Mouse (Mus musculus): ENCODE measurements around the gene Hs3st2.

The Hs3st2 gene

DNA sequence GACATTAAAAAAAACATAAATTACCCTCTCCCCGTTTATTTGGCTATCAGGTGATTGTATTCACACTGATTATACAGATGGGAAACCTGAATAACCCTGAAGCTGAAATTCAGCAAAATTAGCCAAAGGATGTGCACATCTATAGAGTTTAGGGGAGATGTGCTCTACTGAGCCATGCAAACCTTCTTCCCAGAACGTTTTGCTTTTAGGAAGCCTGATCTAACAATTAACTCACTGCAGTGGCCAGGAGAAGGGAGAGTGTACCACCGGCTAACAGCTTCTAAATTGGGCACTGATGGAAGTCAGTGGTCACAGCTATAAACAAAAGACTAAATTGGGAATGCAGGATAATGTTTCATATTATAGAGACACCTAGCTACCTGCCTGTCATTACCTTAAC lies 66.4 kb downstream of the Hs3st2 start:
- no peak for DNase-seq (ENCODE audit: low spot score in 2 of 2)

DNA sequence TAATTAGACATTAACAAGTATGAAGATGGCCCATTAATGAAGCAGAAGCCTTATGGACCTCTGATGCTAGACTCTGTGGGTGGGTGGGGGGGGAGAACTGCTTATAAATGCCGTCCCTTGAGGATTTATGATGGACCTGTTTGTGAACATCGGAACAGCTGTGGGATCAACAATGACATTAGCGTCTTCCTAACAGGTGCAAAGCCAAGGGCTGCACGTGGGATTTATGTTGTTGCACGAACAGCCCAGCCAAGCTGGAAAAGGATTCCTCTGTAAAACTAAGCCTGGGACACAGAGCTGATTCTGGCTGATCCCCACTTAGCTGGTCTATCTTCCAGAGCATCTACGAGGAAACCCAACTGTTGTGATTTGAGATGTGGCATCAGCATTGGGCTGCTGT lies 69.0 kb downstream of the Hs3st2 start:
- DNase-seq (ENCODE audit: low spot score in 2 of 2) = no peak

DNA sequence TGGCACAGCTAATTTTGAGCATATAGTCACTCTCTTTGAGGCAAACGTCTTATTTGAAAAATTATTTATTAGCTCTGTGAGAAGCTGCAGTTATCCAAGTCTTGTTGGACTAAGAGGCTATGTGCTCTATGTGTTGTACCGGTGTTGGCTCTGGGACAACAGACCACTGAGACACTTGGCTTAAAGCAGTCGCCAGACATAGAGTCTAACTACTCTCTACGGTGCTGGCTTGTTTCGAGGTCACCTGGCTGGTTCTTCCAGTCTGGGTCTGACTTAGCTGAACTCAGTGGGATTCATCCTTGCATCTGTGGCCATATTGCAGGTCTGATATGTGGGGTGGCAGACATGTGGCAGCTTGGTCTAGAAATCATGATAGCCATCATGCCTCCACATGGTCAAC lies 72.8 kb downstream of the Hs3st2 start:
- no peak for DNase-seq (ENCODE audit: low spot score in 2 of 2)

DNA sequence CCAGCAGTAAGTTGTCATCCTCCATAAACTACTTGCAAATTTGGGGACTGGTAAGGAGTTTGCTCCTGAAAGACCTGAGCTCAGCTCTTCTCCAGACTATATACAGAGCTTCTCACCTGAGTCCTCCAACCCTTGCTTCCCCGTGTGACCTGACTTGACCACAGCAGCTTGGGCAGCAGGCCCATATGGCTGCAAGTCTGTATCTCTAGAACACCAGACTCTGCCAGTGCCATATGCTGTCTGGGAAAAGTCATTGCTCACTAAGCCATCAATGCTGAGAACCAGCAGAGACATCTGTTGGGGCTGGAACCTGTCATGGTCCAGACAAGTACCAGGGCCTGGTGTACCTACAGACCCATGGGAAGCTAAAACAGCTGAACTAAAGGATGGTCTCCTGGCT lies 73.5 kb downstream of the Hs3st2 start:
- DNase-seq (ENCODE audit: low spot score in 2 of 2) = no peak

DNA sequence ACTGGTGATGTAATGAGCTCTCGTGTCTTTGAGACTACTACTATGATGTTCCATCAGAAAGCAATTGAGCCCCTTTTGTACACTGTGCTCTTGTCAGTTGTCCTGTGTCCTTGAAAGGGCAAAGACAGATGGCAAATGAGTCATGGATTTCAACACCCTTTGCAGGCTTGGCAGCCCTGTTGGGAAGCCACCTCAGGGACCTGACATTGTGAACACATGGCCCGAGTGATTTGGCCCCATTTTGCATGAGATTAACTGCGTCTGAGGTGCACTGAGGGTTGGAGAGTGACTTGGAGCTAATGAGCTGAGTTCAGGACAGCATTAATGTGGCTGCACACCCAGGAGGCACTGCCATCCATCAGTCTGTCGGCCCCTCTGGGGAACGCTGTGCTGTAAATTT lies 74.7 kb downstream of the Hs3st2 start:
- DNase-seq (ENCODE audit: low spot score in 2 of 2) = no peak

DNA sequence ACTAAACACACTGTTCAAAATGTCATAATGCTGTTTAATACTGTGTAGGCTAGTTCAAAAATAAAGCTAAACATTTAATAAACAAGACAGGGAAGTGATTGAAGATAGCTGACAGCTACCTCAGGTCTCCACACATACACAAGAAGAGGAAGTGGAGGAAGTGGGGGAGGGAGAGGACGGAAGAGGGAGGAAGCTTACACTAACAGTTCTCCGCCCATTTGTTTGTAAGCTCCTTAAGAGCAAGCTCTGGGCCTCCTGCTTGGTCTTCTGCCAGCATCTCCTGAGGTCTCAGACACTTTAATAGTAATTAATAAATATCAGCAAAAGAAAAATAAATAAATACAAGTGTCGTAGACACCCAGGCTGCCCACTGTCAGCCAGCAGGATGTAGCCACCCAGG lies 77.8 kb downstream of the Hs3st2 start:
- DNase-seq (ENCODE audit: low spot score in 2 of 2) = no peak

DNA sequence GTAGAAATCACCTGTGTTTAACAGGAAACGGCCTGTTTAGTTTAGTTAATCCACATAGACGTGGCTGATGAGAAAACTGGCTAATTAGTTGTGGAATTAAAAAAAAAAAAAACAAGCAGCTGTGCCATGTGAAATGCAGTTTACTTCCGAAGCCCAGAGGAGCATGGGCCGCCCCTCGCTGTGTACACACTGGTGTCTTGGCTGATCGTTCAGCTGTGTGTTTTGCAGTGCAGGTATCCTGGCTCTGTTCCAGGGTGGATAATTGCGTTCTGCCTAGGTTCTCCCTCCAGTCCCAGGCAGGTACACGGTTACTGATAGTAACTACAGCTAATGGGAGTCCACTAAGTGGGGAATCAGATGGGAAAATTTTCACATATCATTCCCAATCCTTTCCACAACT lies 86.6 kb downstream of the Hs3st2 start:
- no peak for DNase-seq (ENCODE audit: low spot score in 2 of 2)

DNA sequence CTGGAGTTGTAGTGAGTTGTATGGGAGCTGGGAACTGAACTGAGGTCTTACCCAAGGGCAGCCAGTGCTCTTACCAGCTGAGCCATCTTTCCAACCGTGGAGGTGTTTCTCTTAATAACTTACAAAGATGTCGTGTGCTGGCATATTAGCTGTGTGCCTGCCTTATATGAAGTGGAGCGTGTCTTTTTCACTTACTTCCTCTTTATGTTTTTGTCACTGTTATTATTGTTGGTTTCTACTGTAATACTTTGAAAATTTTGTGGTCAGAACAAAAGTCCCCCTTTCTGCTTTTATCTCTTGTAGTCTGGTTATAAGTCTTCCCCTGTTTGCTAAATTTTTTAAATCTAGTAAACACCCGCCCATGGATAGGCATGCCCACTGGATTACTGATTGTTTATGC lies 88.4 kb downstream of the Hs3st2 start:
- no peak for DNase-seq (ENCODE audit: low spot score in 2 of 2)

DNA sequence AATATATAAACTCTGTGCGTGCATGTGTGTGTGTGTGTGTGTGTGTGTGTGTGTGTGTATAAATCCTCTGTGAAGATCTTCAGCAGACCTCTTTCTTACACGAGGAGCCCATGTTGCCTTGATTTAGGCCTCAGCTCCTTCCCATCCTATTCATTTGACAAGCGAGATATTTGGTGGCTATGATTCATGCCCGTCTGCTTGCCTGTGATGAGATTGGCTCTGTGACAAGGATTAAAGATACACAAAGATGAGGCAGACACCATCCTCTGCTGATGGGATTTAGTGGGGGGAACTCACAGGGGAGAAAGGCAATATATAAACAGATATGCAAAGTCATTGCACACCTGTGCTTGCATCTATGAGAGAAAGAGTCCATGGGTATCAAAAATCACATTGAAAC lies 92.9 kb downstream of the Hs3st2 start:
- DNase-seq (ENCODE audit: low spot score in 2 of 2) = no peak

DNA sequence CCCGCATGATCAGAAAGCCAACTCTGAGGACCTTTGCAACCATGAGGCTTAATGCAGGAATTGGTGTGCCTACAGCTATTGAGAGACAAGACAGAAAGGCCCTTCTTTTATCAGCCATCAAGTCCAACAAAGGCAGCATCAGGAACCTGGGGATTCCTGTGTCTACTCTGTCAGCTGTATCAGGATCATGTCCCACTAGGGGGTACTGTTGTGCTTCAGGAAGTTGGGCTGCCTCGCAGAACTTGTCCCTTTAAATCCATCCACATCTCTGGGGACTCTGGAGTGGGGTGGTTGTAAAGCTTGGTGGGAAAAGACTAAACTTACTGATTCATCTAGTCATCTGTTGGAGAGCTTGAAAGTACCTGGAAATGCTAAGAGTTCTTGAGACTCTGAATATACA lies 93.6 kb downstream of the Hs3st2 start:
- DNase-seq (ENCODE audit: low spot score in 2 of 2) = peak in 1 of 2 experiments; percentile 80

DNA sequence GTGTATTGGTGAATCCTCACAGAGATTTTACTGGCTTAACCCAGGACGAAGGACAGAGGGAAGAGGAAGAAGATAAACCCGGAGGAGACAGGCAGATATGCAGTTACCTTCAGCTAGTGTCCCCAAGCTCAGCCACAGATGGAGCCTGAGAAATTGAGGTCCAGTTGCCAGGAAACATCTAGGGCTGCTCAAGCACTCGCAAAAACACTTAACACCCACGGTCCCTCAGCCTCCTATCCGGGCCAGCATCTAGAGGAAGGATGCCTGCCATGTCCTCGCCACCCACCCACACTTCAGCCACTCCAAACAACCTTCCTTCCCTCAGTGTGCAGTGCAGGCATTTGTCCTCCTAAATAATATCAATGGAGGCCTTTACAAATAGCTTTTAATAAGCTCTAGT lies 95.6 kb downstream of the Hs3st2 start:
- DNase-seq (ENCODE audit: low spot score in 2 of 2) = peak; percentile 59 to 80

DNA sequence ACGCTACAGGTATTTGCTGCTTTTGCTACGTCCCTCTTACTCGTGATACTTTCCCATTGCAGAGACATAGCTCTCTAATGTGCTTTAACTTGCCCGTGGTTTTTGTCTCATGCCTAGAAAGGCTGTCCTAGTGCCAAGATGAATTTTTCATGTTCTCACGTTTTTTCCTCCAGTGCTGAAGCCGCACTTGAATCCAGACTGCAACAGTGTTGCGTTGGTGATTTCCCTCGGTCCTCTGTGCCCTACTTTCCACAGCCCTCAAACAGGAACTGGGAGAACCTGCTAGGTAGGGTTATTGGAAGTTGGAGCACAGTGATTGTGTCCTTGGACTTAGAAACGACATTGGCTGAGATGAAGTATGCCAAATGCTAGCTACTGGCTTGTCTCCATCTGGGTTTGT lies 97.7 kb downstream of the Hs3st2 start:
- DNase-seq (ENCODE audit: low spot score in 2 of 2) = peak in 1 of 2 experiments; percentile 32

DNA sequence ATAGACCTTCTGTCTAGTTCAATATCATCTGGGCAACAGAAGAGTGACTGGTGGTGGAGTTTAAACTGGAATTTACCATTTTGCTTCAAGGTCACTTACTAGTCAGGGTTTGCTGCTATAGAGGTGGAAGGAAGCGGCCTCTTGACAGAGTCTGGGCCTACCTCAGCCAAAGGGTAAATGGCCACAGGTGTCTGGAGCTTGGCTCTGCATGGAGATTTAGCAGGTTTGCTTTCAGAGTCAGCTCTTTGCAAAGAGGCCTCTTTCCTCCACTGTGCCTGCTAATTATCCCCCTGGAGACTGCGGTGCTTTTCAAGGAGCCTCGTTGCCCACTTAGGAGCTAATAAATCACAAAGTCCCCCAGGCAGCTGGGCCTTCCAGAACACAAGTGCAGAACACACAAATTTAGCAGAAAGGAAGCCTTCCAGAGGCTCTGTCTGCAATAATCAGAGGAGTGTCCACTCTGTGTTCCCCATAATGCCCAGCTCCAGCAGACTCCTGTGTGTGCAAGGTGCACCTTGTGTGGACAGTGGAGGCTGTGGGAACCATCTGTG lies 99.9 kb downstream of the Hs3st2 start:
- DNase-seq (ENCODE audit: low spot score in 2 of 2) = no peak

DNA sequence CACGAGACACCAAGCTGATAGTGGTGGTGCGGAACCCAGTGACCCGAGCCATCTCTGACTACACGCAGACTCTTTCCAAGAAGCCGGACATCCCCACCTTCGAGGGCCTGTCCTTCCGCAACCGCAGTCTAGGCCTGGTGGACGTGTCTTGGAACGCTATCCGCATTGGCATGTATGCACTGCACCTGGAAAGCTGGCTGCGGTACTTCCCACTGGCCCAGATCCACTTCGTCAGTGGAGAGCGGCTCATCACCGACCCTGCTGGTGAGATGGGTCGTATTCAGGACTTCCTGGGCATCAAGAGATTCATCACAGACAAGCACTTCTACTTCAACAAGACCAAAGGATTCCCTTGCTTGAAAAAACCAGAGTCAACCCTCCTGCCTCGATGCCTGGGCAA lies 108.9 kb downstream of the Hs3st2 start:
- no peak for DNase-seq (ENCODE audit: low spot score in 2 of 2)

DNA sequence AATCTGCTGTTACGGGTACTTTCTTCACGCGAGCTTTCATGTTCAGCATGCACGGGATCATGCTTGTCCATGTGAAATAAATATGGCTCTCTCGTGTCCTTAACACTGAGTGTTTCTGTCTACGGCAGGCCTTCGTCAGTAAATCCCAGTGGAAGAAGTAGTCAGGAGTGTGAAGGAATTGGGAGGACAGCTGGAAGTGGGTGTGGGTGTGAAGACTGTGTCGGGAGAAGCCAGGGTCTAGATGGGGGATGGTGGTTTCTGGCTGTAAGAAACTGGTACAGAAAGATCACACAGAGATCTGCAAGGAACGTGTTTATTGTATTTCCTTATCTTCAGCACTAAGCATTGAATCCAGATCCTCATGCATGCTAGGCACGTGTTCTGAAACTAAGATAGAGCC lies 110.0 kb downstream of the Hs3st2 start:
- peak; percentile 59 to 86 for DNase-seq (ENCODE audit: low spot score in 2 of 2)

DNA sequence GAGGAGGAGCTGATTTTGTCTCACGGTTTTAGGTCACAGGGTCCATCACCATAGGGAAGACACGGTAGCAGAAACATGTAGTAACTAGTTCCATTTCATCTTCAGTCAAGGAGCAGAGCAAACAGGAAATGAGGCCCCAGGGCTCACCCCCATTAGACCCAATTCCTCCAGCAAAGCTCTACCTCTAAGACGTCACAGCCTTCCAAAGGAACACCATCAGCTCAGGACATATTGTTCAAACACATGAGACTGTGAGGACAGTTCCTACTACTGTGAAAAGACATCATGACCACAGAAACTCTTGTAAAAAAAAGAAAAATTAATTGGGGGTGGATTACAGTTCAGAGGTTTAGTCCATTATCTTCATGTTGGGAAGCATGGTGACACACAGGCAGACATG lies 125.1 kb downstream of the Hs3st2 start:
- no peak for DNase-seq (ENCODE audit: low spot score in 2 of 2)

DNA sequence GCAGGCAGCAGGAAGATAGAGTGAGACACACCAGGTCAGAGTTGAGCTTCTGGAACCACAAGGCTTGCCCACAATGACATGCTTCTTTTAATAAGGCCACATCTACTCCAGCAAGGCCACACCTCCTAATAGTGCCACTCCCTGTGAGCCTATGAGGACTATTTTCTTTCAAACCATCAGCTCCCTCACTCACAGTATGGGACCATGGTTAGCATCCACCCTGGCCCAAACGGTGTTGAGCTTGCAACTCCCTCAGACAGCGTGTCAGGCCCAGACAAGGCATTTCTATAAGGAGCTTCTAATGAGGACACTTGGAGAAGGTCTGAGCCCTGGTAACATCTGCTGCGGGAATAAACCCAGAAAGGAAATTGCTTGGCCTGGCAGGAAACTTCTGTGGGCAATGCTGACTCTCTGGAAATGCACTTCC lies 125.5 kb downstream of the Hs3st2 start:
- peak; percentile 42 to 43 for DNase-seq (ENCODE audit: low spot score in 2 of 2)

DNA sequence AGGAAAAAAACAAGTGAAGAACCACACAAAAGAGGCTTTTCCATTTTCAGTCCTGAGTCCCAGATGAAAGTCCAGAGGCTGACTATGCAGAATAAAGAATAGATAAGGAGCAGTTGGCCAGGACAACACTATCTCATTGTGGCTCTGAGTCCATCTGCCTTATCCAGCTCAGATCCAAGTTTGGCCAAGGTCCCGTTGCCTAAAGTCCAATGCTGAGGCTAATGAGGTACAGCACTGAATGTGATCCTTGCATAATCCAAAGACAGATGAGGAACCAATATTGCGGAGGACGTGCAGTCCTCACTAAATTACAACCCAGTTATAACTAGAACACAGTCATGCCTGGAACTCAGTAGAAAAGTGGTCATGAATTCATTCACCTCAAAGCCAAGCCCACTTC lies 130.5 kb downstream of the Hs3st2 start:
- no peak for DNase-seq (ENCODE audit: low spot score in 2 of 2)

DNA sequence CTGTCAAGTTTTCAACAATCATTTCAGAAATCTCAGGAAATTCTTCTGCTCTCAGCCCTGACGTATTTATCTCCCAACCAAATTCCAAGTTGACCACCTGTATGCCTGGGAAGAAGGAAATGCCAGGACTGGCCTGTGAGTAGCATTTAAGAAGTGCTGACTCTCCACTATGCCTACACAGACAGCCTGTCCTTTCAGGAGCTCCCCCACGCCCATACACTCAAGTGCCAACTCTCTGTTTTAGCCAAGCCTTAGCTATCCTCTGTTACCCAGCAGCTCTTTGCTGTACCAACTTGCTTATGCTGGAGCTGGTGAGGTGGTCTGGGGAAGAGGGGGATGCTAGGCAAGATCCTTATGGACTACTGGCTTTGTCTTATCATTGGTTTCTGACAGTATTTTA lies 137.4 kb downstream of the Hs3st2 start:
- DNase-seq (ENCODE audit: low spot score in 2 of 2) = peak in 1 of 2 experiments; percentile 30

DNA sequence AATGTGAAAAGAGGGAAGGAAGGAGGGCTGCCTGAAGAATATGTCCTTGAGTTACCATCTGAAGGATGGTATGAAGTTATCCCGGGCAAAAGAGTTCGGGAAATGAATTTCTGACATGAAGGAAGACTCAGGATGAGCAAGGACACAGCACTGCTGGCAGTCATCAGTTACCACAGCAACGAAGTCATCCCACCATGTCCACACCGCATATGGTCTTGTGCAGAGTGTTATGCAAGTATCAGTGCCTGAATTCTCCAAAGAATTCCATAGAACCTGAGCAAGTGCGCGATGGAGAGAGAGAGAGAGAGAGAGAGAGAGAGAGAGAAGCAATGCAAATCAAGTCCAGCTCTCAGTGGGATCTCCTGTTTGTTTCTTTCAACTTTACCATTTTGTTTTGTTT lies 142.0 kb downstream of the Hs3st2 start:
- DNase-seq (ENCODE audit: low spot score in 2 of 2) = peak in 1 of 2 experiments; percentile 29

DNA sequence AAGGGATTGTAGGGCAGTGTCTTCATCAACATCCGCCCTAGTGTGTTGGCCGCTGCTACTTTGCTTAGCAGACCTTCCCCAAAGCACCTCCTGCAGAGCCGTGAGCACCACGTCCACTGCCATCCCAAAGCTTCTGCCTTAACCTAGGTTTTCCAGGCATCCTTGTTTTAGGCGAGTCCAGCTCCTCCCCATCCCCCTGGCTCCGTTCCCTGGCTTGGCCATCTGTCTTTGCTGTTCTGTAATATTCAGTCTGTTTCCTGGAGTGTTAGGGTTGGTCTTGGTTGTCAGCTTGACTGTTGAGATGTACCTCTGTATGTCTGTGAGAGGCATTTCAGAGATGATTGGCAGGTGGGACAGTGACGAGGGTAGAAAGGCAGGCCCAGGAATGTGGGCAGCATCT lies 142.7 kb downstream of the Hs3st2 start:
- peak in 1 of 2 experiments; percentile 43 for DNase-seq (ENCODE audit: low spot score in 2 of 2)

DNA sequence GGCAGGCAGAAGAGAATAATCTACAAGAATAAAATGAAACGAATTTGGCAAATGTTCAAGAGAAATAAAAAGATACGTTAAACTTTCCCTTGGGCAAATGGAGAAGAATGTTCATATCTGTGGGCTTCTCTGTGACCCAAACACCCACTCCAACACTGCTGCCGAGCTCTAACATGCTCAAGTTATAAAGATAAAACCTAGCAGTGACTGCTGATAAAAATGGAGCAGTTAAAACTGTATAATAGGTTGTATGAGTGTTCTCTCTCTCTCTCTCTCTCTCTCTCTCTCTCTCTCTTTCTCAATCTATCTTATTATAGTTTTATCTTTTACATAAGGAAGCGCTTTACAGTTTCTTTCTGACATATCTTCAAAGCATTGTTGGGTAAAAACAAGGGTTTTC lies 144.3 kb downstream of the Hs3st2 start:
- no peak for DNase-seq (ENCODE audit: low spot score in 2 of 2)

DNA sequence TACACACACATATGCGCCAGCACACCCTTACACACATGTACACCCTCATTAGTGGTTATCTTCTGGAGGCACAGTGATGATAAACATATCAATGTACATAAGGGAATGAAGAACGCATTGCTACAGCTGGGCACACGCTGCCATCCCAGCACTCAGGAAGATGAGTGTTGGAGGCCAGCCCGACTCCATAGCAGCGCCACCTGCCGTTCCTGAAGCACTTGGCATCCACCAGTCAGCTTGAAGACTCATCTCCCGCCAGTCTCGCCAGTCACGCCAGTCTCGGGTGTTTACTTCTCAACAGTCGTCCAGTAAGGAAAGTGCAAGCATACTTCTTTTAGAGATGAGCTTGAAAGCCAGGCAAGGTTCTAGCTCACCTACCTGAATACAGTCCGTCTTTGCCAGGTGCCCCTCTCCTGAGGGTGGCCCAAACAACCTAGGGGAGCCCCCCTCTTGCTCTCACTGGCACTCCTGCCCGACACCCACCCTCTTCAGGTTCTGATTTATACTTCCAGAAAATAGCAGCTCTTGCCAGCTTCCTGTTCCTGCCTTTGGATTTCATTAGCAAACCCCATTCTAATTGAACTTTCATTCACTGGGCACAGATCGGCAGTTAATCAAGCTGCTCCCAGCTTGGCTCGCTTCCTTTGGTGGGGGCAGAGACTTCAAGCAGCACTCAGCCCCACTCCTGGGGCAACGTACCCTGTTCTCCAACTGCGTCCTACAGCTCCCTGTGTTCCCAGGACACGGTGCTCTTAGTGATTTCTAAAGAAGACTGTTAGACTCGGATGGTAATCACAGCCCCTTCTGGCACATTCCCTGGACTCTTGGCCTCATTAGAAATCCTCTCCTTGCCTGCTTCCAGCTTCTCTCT lies 148.0 kb downstream of the Hs3st2 start:
- peak; percentile 54 to 79 for DNase-seq (ENCODE audit: low spot score in 2 of 2)

DNA sequence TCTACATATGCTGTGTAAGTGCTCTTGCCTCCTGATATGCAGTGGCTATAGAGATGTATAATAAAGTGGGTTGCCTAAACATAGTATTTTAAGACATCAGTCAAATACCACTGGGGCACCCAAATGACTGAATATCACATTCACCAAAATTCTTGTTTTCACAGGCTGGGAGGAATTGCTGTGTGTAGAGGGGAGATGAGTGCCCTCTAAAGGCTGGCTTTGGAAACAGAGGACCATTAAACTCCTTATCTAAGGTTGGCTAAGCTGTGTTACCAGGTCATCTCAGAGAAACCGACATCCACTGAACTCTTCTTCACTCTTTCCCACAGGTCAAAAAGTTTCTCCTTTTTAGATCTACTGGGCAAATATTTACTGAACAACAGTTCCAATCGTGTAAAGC lies 150.8 kb downstream of the Hs3st2 start:
- DNase-seq (ENCODE audit: low spot score in 2 of 2) = peak in 1 of 2 experiments; percentile 31
